Mouse (Mus musculus): Measurements from ENCODE around the gene Ier2. TPM values are rescaled to one million over a fixed set of nuclear protein-coding genes. Genes with fewer than 3 reads are reported as not detected.

Ier2 gene
- polyA plus RNA-seq, 1 experiment from 2014 or later = 20.3 TPM

DNA sequence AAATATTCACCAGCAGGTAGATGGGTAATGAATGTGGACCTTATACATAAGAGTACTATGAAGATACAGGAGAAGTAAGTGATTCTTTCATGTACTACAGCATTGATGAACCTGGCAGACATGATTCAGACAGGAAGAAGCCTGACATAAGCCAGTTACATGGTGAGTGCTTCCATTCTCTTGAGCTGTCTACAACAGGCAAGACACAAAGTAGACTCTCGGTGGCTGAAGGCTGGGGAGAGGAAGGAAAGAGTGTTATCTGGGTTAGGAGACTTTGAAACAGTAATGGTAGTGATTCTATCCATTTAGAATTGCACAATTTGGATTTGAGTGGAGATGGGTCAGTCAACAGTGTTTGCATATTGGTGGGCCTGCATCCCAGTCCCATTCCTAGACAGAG is 3.7 kb downstream of the Ier2 start:
- no peaks in the 10 kb centered on the region for H3K36me3 ChIP-seq
- H3K27me3 ChIP-seq (replicated peaks) = 0 out of 2 replicates have a peak, but pooled peaks cover 3% of the 10 kb centered on the region
- H3K4me1 ChIP-seq = peaks cover 56% of the 10 kb centered on the region
- no peak overlapping the region for H3K4me3 ChIP-seq (replicated peaks)
- no peak overlapping the region for H3K4me2 ChIP-seq
- no peak for ATAC-seq (ENCODE audit: low FRiP score)
- no peak overlapping the region for H3K27ac ChIP-seq (replicated peaks)
- H3K9me3 ChIP-seq (replicated peaks) = no peaks in the 10 kb centered on the region
- no peak overlapping the region; the same call in 1 of the 2 replicates for H3K9ac ChIP-seq (replicated peaks)
- WGBS = 90% methylated on average over 1 of the region's 1 CpGs

- ATAC-seq (ENCODE audit: low FRiP score) = no peak
- H3K36me3 ChIP-seq = no peaks in the 10 kb centered on the region
Measured at GRCm38 (mm10) chr8:84657680-84658079, 5.0 kb downstream of the Ier2 start.

DNA sequence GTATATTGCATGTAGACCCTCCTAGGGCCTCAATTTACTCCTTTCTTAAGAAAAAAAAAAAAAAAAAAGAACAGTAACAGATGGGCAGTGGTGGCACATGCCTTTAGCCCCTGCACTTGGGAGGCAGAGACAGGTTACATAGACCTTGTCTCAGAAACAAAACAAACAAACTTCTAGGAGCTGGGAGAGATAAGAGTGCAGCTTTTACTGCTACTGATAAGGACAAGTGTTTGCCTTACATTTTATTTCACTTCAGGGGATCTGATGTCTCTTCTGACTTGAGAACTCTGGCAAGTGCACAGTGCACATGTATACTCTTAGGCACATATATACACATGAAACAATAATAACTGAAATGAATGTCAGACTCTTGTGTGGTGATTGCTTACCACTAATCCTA is 5.4 kb downstream of the Ier2 start:
- ATAC-seq (ENCODE audit: low FRiP score) = no peak
- H3K27ac ChIP-seq (replicated peaks) = peak overlapping the region; percentile 76; the same call in 1 of the 2 replicates
- 0 out of 2 replicates have a peak, but pooled peaks cover 3% of the 10 kb centered on the region for H3K27me3 ChIP-seq (replicated peaks)
- no peak overlapping the region for H3K9ac ChIP-seq (replicated peaks)
- H3K36me3 ChIP-seq = no peaks in the 10 kb centered on the region
- H3K9me3 ChIP-seq (replicated peaks) = no peaks in the 10 kb centered on the region
- H3K4me3 ChIP-seq (replicated peaks) = no peak overlapping the region
- peak overlapping the region; percentile 52 for H3K4me2 ChIP-seq
- H3K4me1 ChIP-seq = peaks cover 52% of the 10 kb centered on the region

More at GRCm38 (mm10) chr8:84657680-84658079, 5.0 kb downstream of the Ier2 start:
- 0 out of 2 replicates have a peak, but pooled peaks cover 3% of the 10 kb centered on the region for H3K27me3 ChIP-seq (replicated peaks)
- H3K4me3 ChIP-seq (replicated peaks) = no peak overlapping the region
- H3K9ac ChIP-seq (replicated peaks) = no peak overlapping the region
- H3K4me2 ChIP-seq = no peak overlapping the region
- no peaks in the 10 kb centered on the region for H3K9me3 ChIP-seq (replicated peaks)
- peaks cover 52% of the 10 kb centered on the region for H3K4me1 ChIP-seq
- WGBS = 51% methylated on average over 4 of the region's 4 CpGs
- no peak overlapping the region for H3K27ac ChIP-seq (replicated peaks)

GRCm38 (mm10) chr8:84656641-84657126 is 6.0 kb downstream of the Ier2 start:
- Histone ChIP-seq H3K27me3 (replicated peaks) (0 out of 2 replicates have a peak, but pooled peaks cover 3% of the 10 kb centered on the region), H3K4me3 (replicated peaks) (peak overlapping the region; percentile 29), H3K9me3 (replicated peaks) (no peaks in the 10 kb centered on the region), H3K4me2 (peak overlapping the region; percentile 52), H3K27ac (replicated peaks) (peak overlapping the region; percentile 76), H3K4me1 (peaks cover 46% of the 10 kb centered on the region), H3K9ac (replicated peaks) (peak overlapping the region; percentile 39), H3K36me3 (no peaks in the 10 kb centered on the region)
- 3% methylated on average over 23 of the region's 23 CpGs for WGBS
- no peak for ATAC-seq (ENCODE audit: low FRiP score)

GRCm38 (mm10) chr8:84656191-84656525 is 6.5 kb downstream of the Ier2 start:
- no peak for ATAC-seq (ENCODE audit: low FRiP score)
- Histone ChIP-seq H3K9me3 (replicated peaks) (no peaks in the 10 kb centered on the region), H3K36me3 (no peaks in the 10 kb centered on the region), H3K4me2 (peak overlapping the region; percentile 52), H3K9ac (replicated peaks) (peak overlapping the region; percentile 39), H3K27me3 (replicated peaks) (0 out of 2 replicates have a peak, but pooled peaks cover 3% of the 10 kb centered on the region), H3K4me1 (peaks cover 43% of the 10 kb centered on the region), H3K4me3 (replicated peaks) (peak overlapping the region; percentile 29), H3K27ac (replicated peaks) (peak overlapping the region; percentile 76)
- under 1% methylated on average over 10 of the region's 10 CpGs for WGBS

DNA sequence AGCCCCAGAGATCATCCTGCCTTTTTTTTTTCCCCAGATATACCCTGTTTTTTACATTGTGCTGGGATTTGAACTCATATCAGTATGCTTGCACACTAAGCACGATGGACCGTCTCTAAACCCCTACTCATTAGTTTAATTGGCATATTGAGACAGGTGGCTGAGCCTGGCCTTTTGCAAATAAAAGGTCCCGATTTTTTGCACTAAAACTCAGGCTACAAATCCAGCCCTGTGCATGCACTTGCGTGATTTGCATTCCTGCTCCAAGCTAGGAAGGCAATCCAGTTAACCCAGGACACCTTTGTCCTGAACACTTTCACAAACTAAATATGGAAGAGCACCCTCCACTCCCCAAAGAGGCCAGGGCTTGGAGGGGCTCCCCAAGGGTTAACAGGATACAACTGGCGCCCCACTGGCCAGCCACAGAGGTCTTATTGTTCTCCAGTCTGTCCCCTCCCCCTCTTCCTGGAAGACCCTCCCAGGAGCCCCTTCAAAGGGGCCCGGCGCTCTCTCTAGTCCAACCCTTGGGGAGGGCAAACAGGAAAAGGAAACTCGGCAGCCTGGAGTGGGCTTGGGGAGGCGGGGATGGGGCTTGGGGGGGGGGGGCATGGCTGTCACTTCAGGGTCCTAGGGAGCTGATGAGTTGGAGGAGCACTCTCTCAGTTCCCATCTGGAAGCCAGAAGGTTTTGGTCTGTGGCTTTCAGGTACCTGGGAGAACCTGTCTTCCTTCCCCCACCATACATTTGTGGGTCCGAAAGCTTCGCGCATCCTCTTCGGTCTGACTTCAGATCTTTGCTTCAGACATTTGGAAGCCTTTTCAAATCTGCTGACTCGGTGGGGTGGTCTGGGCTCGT is 7.1 kb downstream of the Ier2 start:
- H3K4me1 ChIP-seq = peaks cover 38% of the 10 kb centered on the region
- H3K27me3 ChIP-seq (replicated peaks) = 0 out of 2 replicates have a peak, but pooled peaks cover 3% of the 10 kb centered on the region
- no peaks in the 10 kb centered on the region for H3K36me3 ChIP-seq
- peak overlapping the region; percentile 29 for H3K4me3 ChIP-seq (replicated peaks)
- H3K4me2 ChIP-seq = peak overlapping the region; percentile 52
- H3K9ac ChIP-seq (replicated peaks) = peak overlapping the region; percentile 39; the same call in 1 of the 2 replicates
- peak; percentile 58; the same call in 1 of the 2 replicates for ATAC-seq (ENCODE audit: low FRiP score)
- H3K27ac ChIP-seq (replicated peaks) = peak overlapping the region; percentile 76
- 2% methylated on average over 15 of the region's 15 CpGs for WGBS
- H3K9me3 ChIP-seq (replicated peaks) = no peaks in the 10 kb centered on the region

GRCm38 (mm10) chr8:84654597-84654996 is 8.1 kb downstream of the Ier2 start:
- Histone ChIP-seq H3K9ac (replicated peaks) (no peak overlapping the region), H3K4me3 (replicated peaks) (no peak overlapping the region), H3K9me3 (replicated peaks) (no peaks in the 10 kb centered on the region), H3K4me2 (no peak overlapping the region), H3K36me3 (no peaks in the 10 kb centered on the region), H3K27ac (replicated peaks) (peak overlapping the region; percentile 76), H3K27me3 (replicated peaks) (0 out of 2 replicates have a peak, but pooled peaks cover 3% of the 10 kb centered on the region), H3K4me1 (peaks cover 29% of the 10 kb centered on the region)
- no peak for ATAC-seq (ENCODE audit: low FRiP score)
- 36% methylated on average over 4 of the region's 4 CpGs for WGBS

DNA sequence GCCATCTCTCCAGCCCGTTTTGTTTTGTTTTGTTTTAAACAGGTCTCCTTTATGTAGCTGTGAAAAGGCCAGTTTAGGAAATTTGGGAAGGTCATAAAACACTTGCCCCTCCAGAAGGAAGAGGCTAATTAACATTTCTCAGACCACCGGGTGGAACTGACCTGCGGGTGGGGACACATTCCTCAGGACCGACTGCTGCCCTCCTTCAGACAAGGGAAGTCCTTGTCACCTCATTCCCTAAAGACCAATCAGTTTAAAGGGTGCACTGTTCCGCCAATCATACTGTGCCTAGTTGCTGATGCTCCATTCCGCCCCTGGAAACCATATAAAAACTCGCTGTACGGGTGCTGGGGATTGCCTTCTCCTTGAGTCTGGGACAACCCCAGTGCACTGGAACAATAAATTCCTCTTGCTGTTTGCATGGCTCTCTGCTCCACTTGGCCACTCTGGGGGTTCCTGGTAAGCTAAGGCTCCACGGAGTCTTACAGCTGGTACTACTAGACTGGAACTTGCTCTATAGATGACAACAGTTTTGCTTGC is 9.5 kb downstream of the Ier2 start:
- Histone ChIP-seq H3K9me3 (replicated peaks) (no peaks in the 10 kb centered on the region), H3K27ac (replicated peaks) (no peak overlapping the region), H3K36me3 (no peaks in the 10 kb centered on the region), H3K4me2 (no peak overlapping the region), H3K4me1 (peaks cover 27% of the 10 kb centered on the region), H3K4me3 (replicated peaks) (no peak overlapping the region), H3K9ac (replicated peaks) (no peak overlapping the region), H3K27me3 (replicated peaks) (0 out of 2 replicates have a peak, but pooled peaks cover 3% of the 10 kb centered on the region)
- 31% methylated on average over 9 of the region's 9 CpGs for WGBS
- ATAC-seq (ENCODE audit: low FRiP score) = no peak

GRCm38 (mm10) chr8:84650213-84650612 is 12.4 kb downstream of the Ier2 start:
- WGBS = 32% methylated on average over 3 of the region's 3 CpGs
- H3K4me3 ChIP-seq (replicated peaks) = no peak overlapping the region
- no peak overlapping the region for H3K4me2 ChIP-seq
- peak overlapping the region; percentile 34; the same call in 1 of the 2 replicates for H3K27ac ChIP-seq (replicated peaks)
- peaks cover 16% of the 10 kb centered on the region for H3K4me1 ChIP-seq
- H3K9ac ChIP-seq (replicated peaks) = no peak overlapping the region
- H3K27me3 ChIP-seq (replicated peaks) = no peaks in the 10 kb centered on the region
- no peaks in the 10 kb centered on the region for H3K36me3 ChIP-seq
- no peak for ATAC-seq (ENCODE audit: low FRiP score)
- H3K9me3 ChIP-seq (replicated peaks) = no peaks in the 10 kb centered on the region

DNA sequence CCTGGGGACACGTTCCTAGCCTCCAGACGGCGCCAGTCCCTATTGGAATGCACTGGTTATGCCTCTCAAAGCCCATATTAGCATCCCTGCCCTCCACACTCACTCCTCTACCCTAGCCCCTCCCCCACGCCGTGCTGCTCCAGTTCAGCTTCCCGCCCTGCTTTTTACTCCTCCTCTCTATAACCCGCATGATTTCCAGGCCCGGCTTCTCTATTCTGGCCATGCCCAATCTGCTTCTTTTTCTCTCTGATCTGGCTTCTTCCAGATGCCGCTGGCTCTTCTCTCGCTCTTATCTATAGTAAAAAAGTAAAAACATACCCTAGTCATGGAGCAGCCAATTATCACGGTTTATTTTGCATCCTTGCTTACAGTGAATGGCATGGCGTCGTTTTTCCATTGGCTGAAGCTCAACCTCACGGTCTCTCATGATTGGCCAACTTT is 15.2 kb downstream of the Ier2 start:
- peak; percentile 48; the same call in 1 of the 2 replicates for ATAC-seq (ENCODE audit: low FRiP score)
- Histone ChIP-seq H3K27me3 (replicated peaks) (no peaks in the 10 kb centered on the region), H3K4me2 (peak overlapping the region; percentile 57), H3K4me1 (peaks cover 11% of the 10 kb centered on the region), H3K36me3 (no peaks in the 10 kb centered on the region), H3K4me3 (replicated peaks) (peak overlapping the region; percentile 31), H3K9me3 (replicated peaks) (no peaks in the 10 kb centered on the region), H3K27ac (replicated peaks) (0 out of 2 replicates have a peak overlapping the region, but pooled peaks have one; percentile 37), H3K9ac (replicated peaks) (0 out of 2 replicates have a peak overlapping the region, but pooled peaks have one; percentile 23)
- 3% methylated on average over 14 of the region's 14 CpGs for WGBS

- H3K4me2 ChIP-seq = no peak overlapping the region
- H3K9me3 ChIP-seq (replicated peaks) = no peaks in the 10 kb centered on the region
- peaks cover 11% of the 10 kb centered on the region for H3K4me1 ChIP-seq
- H3K4me3 ChIP-seq (replicated peaks) = no peak overlapping the region
- 59% methylated on average over 6 of the region's 6 CpGs for WGBS
- no peaks in the 10 kb centered on the region for H3K36me3 ChIP-seq
- H3K27me3 ChIP-seq (replicated peaks) = no peaks in the 10 kb centered on the region
- no peak overlapping the region for H3K9ac ChIP-seq (replicated peaks)
- 0 out of 2 replicates have a peak overlapping the region, but pooled peaks have one; percentile 37 for H3K27ac ChIP-seq (replicated peaks)
- no peak for ATAC-seq (ENCODE audit: low FRiP score)
Measured at GRCm38 (mm10) chr8:84646800-84647199, 15.9 kb downstream of the Ier2 start.

All from neural tube, embryonic 15.5 days (tissue).